Mouse (Mus musculus) small intestine, adult 2 months (tissue): Measurements from ENCODE around the gene Med12l.

Experiments used
- CTCF ChIP-seq: fragments of 200-500 bp; IDR thresholded peaks from 2 replicates; pipeline ENCODE4 v1.5.1; 2012; ENCODE audit warnings: low read depth, mild to moderate bottlenecking, control low read depth, inconsistent platforms, low read length, moderate library complexity, mixed read lengths; ENCODE audit not compliant: insufficient replicate concordance, insufficient read length; ENCODE audit errors: extremely low read depth
- POLR2A ChIP-seq: fragments of 200-500 bp; IDR thresholded peaks from 2 replicates; pipeline ENCODE4 v1.6.1; 2012; ENCODE audit warnings: low read depth, mild to moderate bottlenecking, control low read depth, inconsistent platforms, low read length, moderate library complexity

DNA sequence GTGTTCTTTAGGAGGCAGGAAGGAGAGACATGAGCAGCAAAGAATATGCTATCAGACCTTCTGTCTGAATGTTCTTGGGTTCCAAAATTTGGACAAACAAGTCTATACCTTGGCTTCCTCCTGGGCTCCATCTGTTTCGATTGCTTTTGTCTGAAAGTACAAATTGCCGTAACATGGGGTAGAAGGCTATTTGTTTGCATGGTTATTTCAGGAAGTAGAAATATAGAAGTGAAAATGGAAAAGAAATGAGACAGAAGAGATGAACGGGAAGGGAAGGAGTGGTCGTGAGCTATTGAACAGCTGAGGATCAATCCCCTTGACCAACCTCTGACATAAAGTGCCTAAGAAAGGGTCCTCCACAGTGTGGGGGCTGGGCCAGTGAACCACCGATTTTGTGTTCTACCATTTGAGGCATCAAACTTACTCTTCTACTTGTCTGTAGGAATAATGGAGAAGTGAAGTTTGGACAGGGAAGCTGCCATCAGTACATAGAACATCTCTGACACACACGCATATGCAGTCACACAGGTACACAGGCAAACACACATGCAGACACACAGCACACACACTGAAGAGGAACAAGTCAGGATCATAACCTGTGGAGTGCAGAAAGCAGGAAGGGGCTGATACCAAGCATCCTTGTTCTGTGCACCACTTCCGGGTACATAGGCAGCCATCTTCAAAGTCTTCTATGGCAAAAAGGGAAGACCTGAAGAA, 27.6 kb upstream of the Med12l start:
- TF ChIP-seq POLR2A, result no peak
- no peak for TF ChIP-seq CTCF
